Mouse (Mus musculus): Measurements from ENCODE around the gene Lamb2. TPM values are rescaled to one million over a fixed set of nuclear protein-coding genes. Genes with fewer than 3 reads are reported as not detected.

Lamb2 gene
- polyA plus RNA-seq, 1 experiment from 2014 or later = 45.3 TPM

GRCm38 (mm10) chr9:108517931-108518332, 38.4 kb downstream of the Lamb2 start:
- no peaks in the 10 kb centered on the region for H3K27me3 ChIP-seq (replicated peaks)
- H3K9ac ChIP-seq = peak overlapping the region; percentile 98
- ATAC-seq (ENCODE audit: extremely low read depth, insufficient number of reproducible peaks, low FRiP score, low TSS enrichment) = no peak
- H3K27ac ChIP-seq (replicated peaks) = peak overlapping the region; percentile 99
- peaks cover 35% of the 10 kb centered on the region for H3K4me1 ChIP-seq
- WGBS = under 1% methylated on average over 13 of the region's 13 CpGs
- no peaks in the 10 kb centered on the region for H3K9me3 ChIP-seq
- peaks cover 51% of the 10 kb centered on the region for H3K36me3 ChIP-seq
- peak overlapping the region; percentile 98 for H3K4me3 ChIP-seq
- peak overlapping the region; percentile 94 for H3K4me2 ChIP-seq

- no peak overlapping the region for H3K27ac ChIP-seq (replicated peaks)
- no peak overlapping the region for H3K9ac ChIP-seq
- no peaks in the 10 kb centered on the region for H3K27me3 ChIP-seq (replicated peaks)
- H3K4me2 ChIP-seq = no peak overlapping the region
- H3K9me3 ChIP-seq = no peaks in the 10 kb centered on the region
- ATAC-seq (ENCODE audit: extremely low read depth, insufficient number of reproducible peaks, low FRiP score, low TSS enrichment) = no peak
- no peak overlapping the region for H3K4me3 ChIP-seq
- peaks cover 33% of the 10 kb centered on the region for H3K36me3 ChIP-seq
- WGBS = 70% methylated on average over 2 of the region's 2 CpGs
- peaks cover 31% of the 10 kb centered on the region for H3K4me1 ChIP-seq
Measured at GRCm38 (mm10) chr9:108521604-108522003, 42.1 kb downstream of the Lamb2 start.

GRCm38 (mm10) chr9:108523341-108523740, 43.8 kb downstream of the Lamb2 start:
- peaks cover 31% of the 10 kb centered on the region for H3K4me1 ChIP-seq
- no peak overlapping the region for H3K4me3 ChIP-seq
- no peak for ATAC-seq (ENCODE audit: extremely low read depth, insufficient number of reproducible peaks, low FRiP score, low TSS enrichment)
- H3K4me2 ChIP-seq = no peak overlapping the region
- H3K9ac ChIP-seq = no peak overlapping the region
- H3K27ac ChIP-seq (replicated peaks) = no peak overlapping the region
- peaks cover 40% of the 10 kb centered on the region for H3K36me3 ChIP-seq
- H3K9me3 ChIP-seq = no peaks in the 10 kb centered on the region
- no peaks in the 10 kb centered on the region for H3K27me3 ChIP-seq (replicated peaks)
- WGBS = 97% methylated on average over 4 of the region's 4 CpGs

GRCm38 (mm10) chr9:108525400-108525799, 45.9 kb downstream of the Lamb2 start:
- Histone ChIP-seq H3K4me3 (no peak overlapping the region), H3K27ac (replicated peaks) (no peak overlapping the region), H3K4me1 (peaks cover 14% of the 10 kb centered on the region), H3K9me3 (no peaks in the 10 kb centered on the region), H3K36me3 (peaks cover 45% of the 10 kb centered on the region), H3K27me3 (replicated peaks) (no peaks in the 10 kb centered on the region), H3K9ac (no peak overlapping the region), H3K4me2 (no peak overlapping the region)
- no peak for ATAC-seq (ENCODE audit: extremely low read depth, insufficient number of reproducible peaks, low FRiP score, low TSS enrichment)
- WGBS = 69% methylated on average over 3 of the region's 3 CpGs

GRCm38 (mm10) chr9:108530954-108531353, 51.4 kb downstream of the Lamb2 start:
- H3K36me3 ChIP-seq = peaks cover 83% of the 10 kb centered on the region

DNA sequence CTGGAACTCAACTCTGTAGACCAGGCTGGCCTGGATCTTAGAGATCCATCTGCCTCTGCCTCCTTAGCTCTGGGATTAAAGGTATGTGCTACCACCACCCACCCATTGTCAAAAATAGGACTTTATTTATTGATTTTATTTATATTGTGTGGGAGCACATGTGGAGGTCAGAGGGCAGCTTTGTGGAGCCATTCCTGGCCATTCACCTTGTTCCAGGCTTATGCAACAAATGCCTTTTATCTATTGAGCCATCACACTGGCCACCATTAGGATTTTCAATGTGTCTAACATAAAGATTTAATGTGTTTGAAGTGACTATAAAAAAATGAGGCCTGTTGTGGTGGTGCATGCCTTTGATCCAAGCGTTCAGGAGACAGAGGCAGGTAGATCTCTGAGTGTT, 52.0 kb downstream of the Lamb2 start:
- peaks cover 88% of the 10 kb centered on the region for H3K36me3 ChIP-seq
- no peak overlapping the region for H3K27ac ChIP-seq (replicated peaks)
- no peak overlapping the region for H3K9ac ChIP-seq
- H3K4me3 ChIP-seq = no peak overlapping the region
- no peak overlapping the region for H3K4me2 ChIP-seq
- H3K27me3 ChIP-seq (replicated peaks) = no peaks in the 10 kb centered on the region
- no peaks in the 10 kb centered on the region for H3K4me1 ChIP-seq
- 92% methylated on average over 1 of the region's 1 CpGs for WGBS
- no peak for ATAC-seq (ENCODE audit: extremely low read depth, insufficient number of reproducible peaks, low FRiP score, low TSS enrichment)
- no peaks in the 10 kb centered on the region for H3K9me3 ChIP-seq

More at GRCm38 (mm10) chr9:108530954-108531353, 51.4 kb downstream of the Lamb2 start:
- no peak overlapping the region for H3K4me2 ChIP-seq
- H3K4me3 ChIP-seq = no peak overlapping the region
- H3K4me1 ChIP-seq = no peaks in the 10 kb centered on the region
- no peaks in the 10 kb centered on the region for H3K27me3 ChIP-seq (replicated peaks)
- no peak overlapping the region for H3K9ac ChIP-seq
- no peak overlapping the region for H3K27ac ChIP-seq (replicated peaks)
- H3K9me3 ChIP-seq = no peaks in the 10 kb centered on the region
- WGBS = 84% methylated on average over 1 of the region's 1 CpGs
- ATAC-seq (ENCODE audit: extremely low read depth, insufficient number of reproducible peaks, low FRiP score, low TSS enrichment) = no peak

Other genes with a start within 250 kb of the Lamb2 start
- gene Dag1, start 215.8 kb upstream of the Lamb2 start, polyA plus RNA-seq (2015; fragmentation: Nextera tagmentation; extraction: Ambion mirVana) = 136 and 138 TPM in 2 replicates
- gene Nicn1, start 189.3 kb upstream of the Lamb2 start, polyA plus RNA-seq (2015; fragmentation: Nextera tagmentation; extraction: Ambion mirVana) = 23.6 and 24.3 TPM in 2 replicates
- 10.9 and 12.9 TPM in 2 replicates for gene Amt, start 182.9 kb upstream of the Lamb2 start, polyA plus RNA-seq (2015; fragmentation: Nextera tagmentation; extraction: Ambion mirVana)
- gene Rhoa, start 173.6 kb upstream of the Lamb2 start, polyA plus RNA-seq (2015; fragmentation: Nextera tagmentation; extraction: Ambion mirVana) = 332 and 341 TPM in 2 replicates
- gene Tcta, start 173.6 kb upstream of the Lamb2 start, polyA plus RNA-seq (2015; fragmentation: Nextera tagmentation; extraction: Ambion mirVana) = 31.2 and 32.6 TPM in 2 replicates
- 825 and 854 TPM in 2 replicates for gene Gpx1, start 140.8 kb upstream of the Lamb2 start, polyA plus RNA-seq (2015; fragmentation: Nextera tagmentation; extraction: Ambion mirVana)
- 80.6 and 86.7 TPM in 2 replicates for gene Usp4, start 131.9 kb upstream of the Lamb2 start, polyA plus RNA-seq (2015; fragmentation: Nextera tagmentation; extraction: Ambion mirVana)
- 0.21 and 0.39 TPM in 2 replicates for gene 1700102P08Rik, start 86.9 kb upstream of the Lamb2 start, polyA plus RNA-seq (2015; fragmentation: Nextera tagmentation; extraction: Ambion mirVana)
- 0.71 and 0.80 TPM in 2 replicates for gene Ccdc36, start 51.3 kb upstream of the Lamb2 start, polyA plus RNA-seq (2015; fragmentation: Nextera tagmentation; extraction: Ambion mirVana)
- not detected in 2 replicates for gene BC048562, start 43.3 kb upstream of the Lamb2 start, polyA plus RNA-seq (2015; fragmentation: Nextera tagmentation; extraction: Ambion mirVana)
- gene Ccdc71, start 19.2 kb upstream of the Lamb2 start, polyA plus RNA-seq (2015; fragmentation: Nextera tagmentation; extraction: Ambion mirVana) = 36.3 and 42.7 TPM in 2 replicates
- gene Klhdc8b, start 18.2 kb upstream of the Lamb2 start, polyA plus RNA-seq (2015; fragmentation: Nextera tagmentation; extraction: Ambion mirVana) = 90.6 and 106 TPM in 2 replicates
- gene Usp19, start 10.9 kb downstream of the Lamb2 start, polyA plus RNA-seq (2015; fragmentation: Nextera tagmentation; extraction: Ambion mirVana) = 51.4 and 55.9 TPM in 2 replicates
- gene Qars, start 28.0 kb downstream of the Lamb2 start, polyA plus RNA-seq (2015; fragmentation: Nextera tagmentation; extraction: Ambion mirVana) = 62.2 and 69.0 TPM in 2 replicates
- 81.2 and 81.7 TPM in 2 replicates for gene Qrich1, start 37.1 kb downstream of the Lamb2 start, polyA plus RNA-seq (2015; fragmentation: Nextera tagmentation; extraction: Ambion mirVana)
- gene Impdh2, start 80.5 kb downstream of the Lamb2 start, polyA plus RNA-seq (2015; fragmentation: Nextera tagmentation; extraction: Ambion mirVana) = 99.5 and 107 TPM in 2 replicates
- 53.5 TPM in 2 replicates for gene Ndufaf3, start 87.7 kb downstream of the Lamb2 start, polyA plus RNA-seq (2015; fragmentation: Nextera tagmentation; extraction: Ambion mirVana)
- 86.6 and 92.1 TPM in 2 replicates for gene Dalrd3, start 90.2 kb downstream of the Lamb2 start, polyA plus RNA-seq (2015; fragmentation: Nextera tagmentation; extraction: Ambion mirVana)
- gene Wdr6, start 99.0 kb downstream of the Lamb2 start, polyA plus RNA-seq (2015; fragmentation: Nextera tagmentation; extraction: Ambion mirVana) = 61.7 and 64.1 TPM in 2 replicates
- 19.5 and 20.0 TPM in 2 replicates for gene P4htm, start 117.9 kb downstream of the Lamb2 start, polyA plus RNA-seq (2015; fragmentation: Nextera tagmentation; extraction: Ambion mirVana)
- gene Arih2, start 169.7 kb downstream of the Lamb2 start, polyA plus RNA-seq (2015; fragmentation: Nextera tagmentation; extraction: Ambion mirVana) = 36.6 and 44.5 TPM in 2 replicates
- 67.9 and 73.0 TPM in 2 replicates for gene Slc25a20, start 182.4 kb downstream of the Lamb2 start, polyA plus RNA-seq (2015; fragmentation: Nextera tagmentation; extraction: Ambion mirVana)
- 25.6 and 26.8 TPM in 2 replicates for gene Prkar2a, start 209.6 kb downstream of the Lamb2 start, polyA plus RNA-seq (2015; fragmentation: Nextera tagmentation; extraction: Ambion mirVana)

All from heart, embryonic 13.5 days (tissue).